Comparison of ENCODE assay signal across 14 mouse cellular contexts in genomic region chr11:117589422-117589821, GRCm38 (mm10).
DNase-seq lines count a peak whose midpoint lies in the region; ATAC-seq and TF ChIP-seq lines count a peak whose summit lies in the region.
"Had no signal": no experiment of that assay in that cellular context is flagged by ENCODE, and none has a peak within 500 bp of the region (broad histone marks: within the 10 kb centered on the region; RNA-seq: fewer than 3 reads in every experiment).

No protein-coding gene starts in this region.

- peaks cover 10% of the 10 kb centered on the region for H3K4me1 ChIP-seq in heart, embryonic 12.5 days (replicated peaks)
- peaks cover 18% of the 10 kb centered on the region for H3K4me1 ChIP-seq in neural tube, embryonic 15.5 days
- H3K4me1 ChIP-seq in limb, embryonic 10.5 days, result peaks cover 37% of the 10 kb centered on the region
- H3K4me1 ChIP-seq in stomach, postnatal 0 days (replicated peaks; ENCODE audit: control insufficient read depth, insufficient read depth), result no peaks in the 10 kb centered on the region

- no peak for DNase-seq in heart, postnatal 10 days
- DNase-seq in neural tube, embryonic 10.5 days (ENCODE audit: extremely low spot score, low spot score), result no peak
- no peak for DNase-seq in limb, embryonic 10.5 days (ENCODE audit: low spot score)
- DNase-seq in stomach, postnatal 0 days (ENCODE audit: low spot score), result no peak
- DNase-seq in left cerebral cortex, adult 9 months (ENCODE audit: low spot score in 2 of 2), result no peak
- no peak for DNase-seq in kidney, adult 9 months
- DNase-seq: adrenal gland, postnatal 36 days; kidney, adult 2 months; lung, postnatal 14 days; thymus, postnatal 36 days had no signal

- no peak overlapping the region for H3K9ac ChIP-seq in heart, embryonic 12.5 days
- no peak overlapping the region for H3K9ac ChIP-seq in neural tube, embryonic 15.5 days (replicated peaks)
- no peak overlapping the region for H3K9ac ChIP-seq in stomach, postnatal 0 days (ENCODE audit: low read length)
- H3K9ac ChIP-seq: liver, embryonic 14.5 days had no signal

- peak overlapping the region; percentile 22; the same call in 1 of the 2 replicates for H3K27ac ChIP-seq in heart, embryonic 12.5 days (ENCODE audit: poor library complexity, severe bottlenecking)
- H3K27ac ChIP-seq in neural tube, embryonic 15.5 days (replicated peaks), result peak overlapping the region; percentile 15; the same call in 1 of the 2 replicates
- peak overlapping the region; percentile 59 for H3K27ac ChIP-seq in limb, embryonic 10.5 days
- 0 out of 2 replicates have a peak overlapping the region, but pooled peaks have one; percentile 26 for H3K27ac ChIP-seq in stomach, postnatal 0 days (replicated peaks)
- H3K27ac ChIP-seq: liver, embryonic 14.5 days had no signal

- peaks cover 3% of the 10 kb centered on the region; the same call in 1 of the 2 replicates for H3K9me3 ChIP-seq in heart, embryonic 12.5 days (replicated peaks)
- no peaks in the 10 kb centered on the region for H3K9me3 ChIP-seq in neural tube, embryonic 15.5 days (replicated peaks)
- H3K9me3 ChIP-seq in limb, embryonic 10.5 days (replicated peaks), result no peaks in the 10 kb centered on the region
- H3K9me3 ChIP-seq in stomach, postnatal 0 days (ENCODE audit: control insufficient read depth, low read length), result no peaks in the 10 kb centered on the region

- 48% methylated on average over 14 of the region's 14 CpGs for WGBS in heart, embryonic 12.5 days
- 88% methylated on average over 14 of the region's 14 CpGs for WGBS in neural tube, embryonic 15.5 days
- 79% methylated on average over 14 of the region's 14 CpGs for WGBS in limb, embryonic 10.5 days
- 67% methylated on average over 14 of the region's 14 CpGs for WGBS in stomach, postnatal 0 days

- no peaks in the 10 kb centered on the region; the same call in 1 of the 2 replicates for H3K27me3 ChIP-seq in heart, embryonic 12.5 days (replicated peaks)
- no peaks in the 10 kb centered on the region; the same call in none of the 2 replicates for H3K27me3 ChIP-seq in neural tube, embryonic 15.5 days (replicated peaks)
- H3K27me3 ChIP-seq in limb, embryonic 10.5 days (ENCODE audit: low read depth, poor library complexity, severe bottlenecking), result peaks cover 9% of the 10 kb centered on the region; the same call in 1 of the 2 replicates
- H3K27me3 ChIP-seq in stomach, postnatal 0 days (ENCODE audit: control insufficient read depth, insufficient read depth, low read length), result no peaks in the 10 kb centered on the region

- TF ChIP-seq EP300 in stomach, postnatal 0 days (optimal IDR thresholded peaks at IDR 0.05), result no peak

- TF ChIP-seq CTCF in stomach, postnatal 0 days (IDR thresholded peaks at IDR 0.05; ENCODE audit: low read depth), result no peak

- H3K36me3 ChIP-seq in heart, embryonic 12.5 days, result no peaks in the 10 kb centered on the region
- no peaks in the 10 kb centered on the region for H3K36me3 ChIP-seq in neural tube, embryonic 15.5 days
- 0 out of 2 replicates have a peak, but pooled peaks cover 3% of the 10 kb centered on the region for H3K36me3 ChIP-seq in limb, embryonic 10.5 days
- no peaks in the 10 kb centered on the region for H3K36me3 ChIP-seq in stomach, postnatal 0 days (ENCODE audit: control insufficient read depth, insufficient read depth, low read length)

- peak overlapping the region; percentile 7; the same call in 1 of the 2 replicates for H3K4me2 ChIP-seq in heart, embryonic 12.5 days
- no peak overlapping the region for H3K4me2 ChIP-seq in neural tube, embryonic 15.5 days
- no peak overlapping the region for H3K4me2 ChIP-seq in stomach, postnatal 0 days (replicated peaks; ENCODE audit: low read depth)
- H3K4me2 ChIP-seq: midbrain, embryonic 11.5 days had no signal

- H3K4me3 ChIP-seq in heart, embryonic 12.5 days, result no peak overlapping the region
- H3K4me3 ChIP-seq in neural tube, embryonic 15.5 days (replicated peaks), result no peak overlapping the region
- no peak overlapping the region for H3K4me3 ChIP-seq in limb, embryonic 10.5 days
- H3K4me3 ChIP-seq in stomach, postnatal 0 days (ENCODE audit: low read depth, low read length), result no peak overlapping the region

- intact Hi-C loops in heart, postnatal 10 days (cut with DNase I), result no loop called here

- no peak for ATAC-seq in heart, embryonic 12.5 days (ENCODE audit: insufficient number of reproducible peaks, low FRiP score)
- ATAC-seq in neural tube, embryonic 15.5 days (ENCODE audit: low FRiP score), result no peak
- ATAC-seq in stomach, postnatal 0 days (ENCODE audit: low FRiP score, low TSS enrichment), result no peak
